Comparison of ENCODE assay signal across 9 mouse cellular contexts in genomic region chr10:81050645-81051044, GRCm38 (mm10). TPM values are rescaled to one million over a fixed set of nuclear protein-coding genes. Genes with fewer than 3 reads are reported as not detected.
DNase-seq lines count a peak whose midpoint lies in the region; ATAC-seq and TF ChIP-seq lines count a peak whose summit lies in the region.
"Had no signal": no experiment of that assay in that cellular context is flagged by ENCODE, and none has a peak within 500 bp of the region (broad histone marks: within the 10 kb centered on the region; RNA-seq: fewer than 3 reads in every experiment).

No protein-coding gene starts in this region.

- TF ChIP-seq POLR2A in bone marrow, adult 2 months (IDR thresholded peaks at IDR 0.05; ENCODE audit: borderline replicate concordance, control insufficient read depth, low read depth, low read length) = no peak

- H3K27ac ChIP-seq in hindbrain, embryonic 11.5 days (ENCODE audit: low read depth, low read length) = no peak overlapping the region
- H3K27ac ChIP-seq in hindbrain, embryonic 12.5 days = no peak overlapping the region
- H3K27ac ChIP-seq in bone marrow, adult 2 months (ENCODE audit: control insufficient read depth, insufficient read depth, low read depth, low read length, poor library complexity) = no peak overlapping the region
- H3K27ac ChIP-seq in liver, postnatal 0 days (ENCODE audit: low read depth) = no peak overlapping the region
- no peak overlapping the region for H3K27ac ChIP-seq in midbrain, embryonic 15.5 days
- H3K27ac ChIP-seq: forebrain, embryonic 13.5 days had no signal

- no peaks in the 10 kb centered on the region for H3K9me3 ChIP-seq in hindbrain, embryonic 11.5 days (ENCODE audit: control insufficient read depth, low read length)
- H3K9me3 ChIP-seq in hindbrain, embryonic 12.5 days (replicated peaks) = no peaks in the 10 kb centered on the region
- no peaks in the 10 kb centered on the region for H3K9me3 ChIP-seq in liver, postnatal 0 days (ENCODE audit: low read length)
- H3K9me3 ChIP-seq in midbrain, embryonic 15.5 days = no peaks in the 10 kb centered on the region
- H3K9me3 ChIP-seq: forebrain, embryonic 13.5 days had no signal

- no peaks in the 10 kb centered on the region for H3K27me3 ChIP-seq in hindbrain, embryonic 11.5 days (ENCODE audit: control insufficient read depth, insufficient read depth, low read length)
- no peaks in the 10 kb centered on the region for H3K27me3 ChIP-seq in hindbrain, embryonic 12.5 days
- H3K27me3 ChIP-seq in liver, postnatal 0 days (ENCODE audit: insufficient read depth, low read length) = no peaks in the 10 kb centered on the region
- H3K27me3 ChIP-seq in midbrain, embryonic 15.5 days (replicated peaks) = no peaks in the 10 kb centered on the region
- H3K27me3 ChIP-seq: forebrain, embryonic 13.5 days had no signal

- intact Hi-C loops in left cerebral cortex, postnatal 25 days (cut with DNase I) = no loop called here

- H3K4me2 ChIP-seq in hindbrain, embryonic 11.5 days (replicated peaks; ENCODE audit: low read depth, low read length) = no peak overlapping the region
- H3K4me2 ChIP-seq in hindbrain, embryonic 12.5 days (replicated peaks) = no peak overlapping the region
- H3K4me2 ChIP-seq in liver, postnatal 0 days (ENCODE audit: low read depth, low read length) = no peak overlapping the region
- no peak overlapping the region for H3K4me2 ChIP-seq in midbrain, embryonic 15.5 days
- H3K4me2 ChIP-seq: forebrain, embryonic 13.5 days had no signal

- H3K4me1 ChIP-seq in hindbrain, embryonic 11.5 days (replicated peaks; ENCODE audit: control insufficient read depth, insufficient read depth, low read length) = no peaks in the 10 kb centered on the region
- H3K4me1 ChIP-seq in hindbrain, embryonic 12.5 days = no peaks in the 10 kb centered on the region
- no peaks in the 10 kb centered on the region; the same call in 1 of the 2 replicates for H3K4me1 ChIP-seq in bone marrow, adult 2 months (ENCODE audit: control insufficient read depth, insufficient read depth, low read length)
- H3K4me1 ChIP-seq in liver, postnatal 0 days (ENCODE audit: insufficient read depth) = no peaks in the 10 kb centered on the region
- no peaks in the 10 kb centered on the region for H3K4me1 ChIP-seq in midbrain, embryonic 15.5 days
- H3K4me1 ChIP-seq: forebrain, embryonic 13.5 days had no signal

- no peak for ATAC-seq in hindbrain, embryonic 11.5 days (ENCODE audit: low FRiP score)
- ATAC-seq in hindbrain, embryonic 12.5 days (ENCODE audit: low FRiP score) = no peak
- ATAC-seq in liver, postnatal 0 days = 0 out of 2 replicates have a peak, but pooled peaks have one; percentile 25
- ATAC-seq in erythroid progenitor cell, adult 5-6 weeks (replicated peaks; ENCODE audit: low FRiP score, poor library complexity, severe bottlenecking) = no peak
- ATAC-seq in midbrain, embryonic 15.5 days (replicated peaks) = no peak
- ATAC-seq: forebrain, embryonic 13.5 days had no signal

- peaks cover 40% of the 10 kb centered on the region for H3K36me3 ChIP-seq in hindbrain, embryonic 11.5 days (ENCODE audit: control insufficient read depth, insufficient read depth, low read length)
- H3K36me3 ChIP-seq in hindbrain, embryonic 12.5 days = peaks cover 74% of the 10 kb centered on the region
- peaks cover 62% of the 10 kb centered on the region for H3K36me3 ChIP-seq in liver, postnatal 0 days (replicated peaks; ENCODE audit: insufficient read depth, low read length)
- H3K36me3 ChIP-seq in midbrain, embryonic 15.5 days (replicated peaks) = peaks cover 65% of the 10 kb centered on the region

- WGBS in hindbrain, embryonic 11.5 days = 94% methylated on average over 3 of the region's 4 CpGs
- WGBS in hindbrain, embryonic 12.5 days = 81% methylated on average over 4 of the region's 4 CpGs
- WGBS in bone marrow, adult 2 months = 79% methylated on average over 4 of the region's 4 CpGs
- 75% methylated on average over 3 of the region's 4 CpGs for WGBS in liver, postnatal 0 days (ENCODE audit: insufficient replicate concordance)
- 87% methylated on average over 4 of the region's 4 CpGs for WGBS in midbrain, embryonic 15.5 days

- H3K4me3 ChIP-seq in hindbrain, embryonic 11.5 days (ENCODE audit: low read depth, low read length) = no peak overlapping the region
- H3K4me3 ChIP-seq in hindbrain, embryonic 12.5 days = no peak overlapping the region
- H3K4me3 ChIP-seq in bone marrow, adult 2 months (replicated peaks; ENCODE audit: control insufficient read depth, low read depth, low read length) = no peak overlapping the region
- H3K4me3 ChIP-seq in liver, postnatal 0 days (ENCODE audit: low read depth, low read length) = no peak overlapping the region
- H3K4me3 ChIP-seq in midbrain, embryonic 15.5 days = no peak overlapping the region
- H3K4me3 ChIP-seq: forebrain, embryonic 13.5 days had no signal

- TF ChIP-seq EP300 in liver, postnatal 0 days (IDR thresholded peaks at IDR 0.05; ENCODE audit: low read depth) = no peak

- peak; percentile 41; the same call in 1 of the 2 replicates for TF ChIP-seq CTCF in bone marrow, adult 2 months (IDR thresholded peaks at IDR 0.05; ENCODE audit: control insufficient read depth, insufficient read depth, low read length)
- TF ChIP-seq CTCF in liver, postnatal 0 days (IDR thresholded peaks at IDR 0.05; ENCODE audit: low read depth) = peak; percentile 59

- peak; percentile 55 for DNase-seq in hindbrain, embryonic 11.5 days (ENCODE audit: low spot score)
- DNase-seq in A20 (ENCODE audit: low read depth, low spot score) = peak; percentile 50
- DNase-seq in liver, postnatal 0 days = peak; percentile 51
- DNase-seq in left cerebral cortex, postnatal 25 days (ENCODE audit: low spot score in 2 of 2) = no peak

- no peak overlapping the region for H3K9ac ChIP-seq in hindbrain, embryonic 11.5 days (ENCODE audit: low read depth, low read length)
- H3K9ac ChIP-seq in hindbrain, embryonic 12.5 days = no peak overlapping the region
- no peak overlapping the region for H3K9ac ChIP-seq in liver, postnatal 0 days (replicated peaks)
- H3K9ac ChIP-seq in midbrain, embryonic 15.5 days = no peak overlapping the region
- H3K9ac ChIP-seq: forebrain, embryonic 13.5 days had no signal

RNA-seq across cellular contexts. Expression of gene Sgta, which starts 9.3 kb away (rescaled TPM):
- polyA plus RNA-seq in hindbrain, embryonic 11.5 days (2014; fragmentation: Nextera tagmentation; extraction: Ambion mirVana) = 200 and 210 TPM in 2 replicates
- polyA plus RNA-seq in hindbrain, embryonic 12.5 days (2016; fragmentation: Nextera tagmentation; extraction: Ambion mirVana) = 259 and 269 TPM in 2 replicates
- polyA plus RNA-seq in bone marrow, adult 2 months (2011; ENCODE audit: insufficient read depth, insufficient read length, low replicate concordance, missing spikeins) = 26.2 and 52.3 TPM in 2 replicates
- polyA plus RNA-seq in liver, postnatal 0 days (2015; fragmentation: Nextera tagmentation; extraction: Ambion mirVana) = 50.2 and 50.6 TPM in 2 replicates
- 13.0 and 22.2 TPM in 2 replicates for total RNA-seq in erythroid progenitor cell, adult 5-6 weeks (2015; ENCODE audit: low replicate concordance)
- total RNA-seq in erythroid progenitor cell, adult 5-6 weeks (2017; ENCODE audit: low replicate concordance) = 13.8 and 16.6 TPM in 2 replicates
- total RNA-seq in left cerebral cortex, postnatal 25 days (2021) = 100 to 1,000 TPM; 159 to 169 TPM
- polyA plus RNA-seq in midbrain, embryonic 15.5 days (2015; fragmentation: Nextera tagmentation; extraction: Ambion mirVana) = 353 and 376 TPM in 2 replicates

RNA-seq across cellular contexts. Expression of gene Slc39a3, which starts 13.4 kb away (rescaled TPM):
- 9.2 and 11.0 TPM in 2 replicates for polyA plus RNA-seq in hindbrain, embryonic 11.5 days (2014; fragmentation: Nextera tagmentation; extraction: Ambion mirVana)
- 33.8 and 37.0 TPM in 2 replicates for polyA plus RNA-seq in hindbrain, embryonic 12.5 days (2016; fragmentation: Nextera tagmentation; extraction: Ambion mirVana)
- 3.7 and 3.9 TPM in 2 replicates for polyA plus RNA-seq in bone marrow, adult 2 months (2011; ENCODE audit: insufficient read depth, insufficient read length, low replicate concordance, missing spikeins)
- 4.6 and 4.7 TPM in 2 replicates for polyA plus RNA-seq in liver, postnatal 0 days (2015; fragmentation: Nextera tagmentation; extraction: Ambion mirVana)
- 4.3 and 7.1 TPM in 2 replicates for total RNA-seq in erythroid progenitor cell, adult 5-6 weeks (2015; ENCODE audit: low replicate concordance)
- total RNA-seq in erythroid progenitor cell, adult 5-6 weeks (2017; ENCODE audit: low replicate concordance) = 1.2 and 4.2 TPM in 2 replicates
- 10 to 100 TPM; 67.2 to 69.3 TPM for total RNA-seq in left cerebral cortex, postnatal 25 days (2021)
- 57.2 and 58.0 TPM in 2 replicates for polyA plus RNA-seq in midbrain, embryonic 15.5 days (2015; fragmentation: Nextera tagmentation; extraction: Ambion mirVana)

RNA-seq across cellular contexts. Expression of gene Thop1, which starts 19.2 kb away (rescaled TPM):
- polyA plus RNA-seq in hindbrain, embryonic 11.5 days (2014; fragmentation: Nextera tagmentation; extraction: Ambion mirVana) = 44.1 and 46.4 TPM in 2 replicates
- polyA plus RNA-seq in hindbrain, embryonic 12.5 days (2016; fragmentation: Nextera tagmentation; extraction: Ambion mirVana) = 57.5 and 58.0 TPM in 2 replicates
- polyA plus RNA-seq in bone marrow, adult 2 months (2011; ENCODE audit: insufficient read depth, insufficient read length, low replicate concordance, missing spikeins) = 10.3 and 16.7 TPM in 2 replicates
- polyA plus RNA-seq in liver, postnatal 0 days (2015; fragmentation: Nextera tagmentation; extraction: Ambion mirVana) = 7.4 and 8.1 TPM in 2 replicates
- 2.9 and 4.3 TPM in 2 replicates for total RNA-seq in erythroid progenitor cell, adult 5-6 weeks (2015; ENCODE audit: low replicate concordance)
- 3.2 and 22.8 TPM in 2 replicates for total RNA-seq in erythroid progenitor cell, adult 5-6 weeks (2017; ENCODE audit: low replicate concordance)
- 10 to 100 TPM; 50.5 to 54.2 TPM for total RNA-seq in left cerebral cortex, postnatal 25 days (2021)
- 48.8 and 52.2 TPM in 2 replicates for polyA plus RNA-seq in midbrain, embryonic 15.5 days (2015; fragmentation: Nextera tagmentation; extraction: Ambion mirVana)

RNA-seq across cellular contexts. Expression of gene Diras1, which starts 25.2 kb away (rescaled TPM):
- 3.4 and 5.8 TPM in 2 replicates for polyA plus RNA-seq in hindbrain, embryonic 11.5 days (2014; fragmentation: Nextera tagmentation; extraction: Ambion mirVana)
- polyA plus RNA-seq in hindbrain, embryonic 12.5 days (2016; fragmentation: Nextera tagmentation; extraction: Ambion mirVana) = 16.4 and 16.7 TPM in 2 replicates
- polyA plus RNA-seq in bone marrow, adult 2 months (2011; ENCODE audit: insufficient read depth, insufficient read length, low replicate concordance, missing spikeins) = not detected in 2 replicates
- not detected in 2 replicates for polyA plus RNA-seq in liver, postnatal 0 days (2015; fragmentation: Nextera tagmentation; extraction: Ambion mirVana)
- total RNA-seq in erythroid progenitor cell, adult 5-6 weeks (2015; ENCODE audit: low replicate concordance) = not detected in 2 replicates
- not detected in 2 replicates for total RNA-seq in erythroid progenitor cell, adult 5-6 weeks (2017; ENCODE audit: low replicate concordance)
- total RNA-seq in left cerebral cortex, postnatal 25 days (2021) = 100 to 1,000 TPM; 108 to 110 TPM
- 77.5 and 79.2 TPM in 2 replicates for polyA plus RNA-seq in midbrain, embryonic 15.5 days (2015; fragmentation: Nextera tagmentation; extraction: Ambion mirVana)

RNA-seq across cellular contexts. Expression of gene Gng7, which starts 35.9 kb away (rescaled TPM):
- 6.6 and 7.2 TPM in 2 replicates for polyA plus RNA-seq in hindbrain, embryonic 11.5 days (2014; fragmentation: Nextera tagmentation; extraction: Ambion mirVana)
- 10.1 and 10.7 TPM in 2 replicates for polyA plus RNA-seq in hindbrain, embryonic 12.5 days (2016; fragmentation: Nextera tagmentation; extraction: Ambion mirVana)
- not detected in 2 replicates for polyA plus RNA-seq in bone marrow, adult 2 months (2011; ENCODE audit: insufficient read depth, insufficient read length, low replicate concordance, missing spikeins)
- polyA plus RNA-seq in liver, postnatal 0 days (2015; fragmentation: Nextera tagmentation; extraction: Ambion mirVana) = 1.3 TPM in 2 replicates
- total RNA-seq in erythroid progenitor cell, adult 5-6 weeks (2015; ENCODE audit: low replicate concordance) = not detected in 2 replicates
- total RNA-seq in erythroid progenitor cell, adult 5-6 weeks (2017; ENCODE audit: low replicate concordance) = 0.38 and 0.90 TPM in 2 replicates
- 100 to 1,000 TPM in 1 of 2 experiments, 10 to 100 TPM in 1; 83.8 to 196 TPM for total RNA-seq in left cerebral cortex, postnatal 25 days (2021)
- polyA plus RNA-seq in midbrain, embryonic 15.5 days (2015; fragmentation: Nextera tagmentation; extraction: Ambion mirVana) = 19.0 and 21.2 TPM in 2 replicates

Comparison
In these comparisons a context has a peak if more than half of its experiments do, and no peak if none do; other contexts are left out.
1. DNase-seq: peak in hindbrain, embryonic 11.5 days (single experiment), A20 (single experiment) and liver, postnatal 0 days (single experiment); none in left cerebral cortex, postnatal 25 days (0 of 2).